Mouse (Mus musculus) embryonic facial prominence, embryonic 15.5 days (tissue): Measurements from ENCODE around the gene Dgat2. TPM values are rescaled to one million over a fixed set of nuclear protein-coding genes. Genes with fewer than 3 reads are reported as not detected.

ENCODE experiments used
- ATAC-seq: fragments of 200-750 bp; cut with Nextera tagmentation; 2 replicates; pipeline ENCODE4 v1.8.0; 2017; ENCODE audit warnings: low read depth, moderate TSS enrichment; ENCODE audit not compliant: insufficient number of reproducible peaks, low FRiP score, low TSS enrichment
- H3K27ac ChIP-seq: fragments of 300-500 bp; sonication (generic); replicated peaks from 2 replicates; pipeline ENCODE4 v1.5.1; 2015; ENCODE audit warnings: mild to moderate bottlenecking, inconsistent platforms
- H3K27me3 ChIP-seq: fragments of 300-500 bp; sonication (generic); 2 replicates; pipeline ENCODE4 v1.6.1; 2015; ENCODE audit warnings: inconsistent platforms
- H3K36me3 ChIP-seq: fragments of 300-500 bp; sonication (generic); 2 replicates; pipeline ENCODE4 v1.6.1; 2015; ENCODE audit warnings: mild to moderate bottlenecking, inconsistent platforms
- H3K4me1 ChIP-seq: fragments of 300-500 bp; sonication (generic); 2 replicates; pipeline ENCODE4 v1.6.1; 2015; ENCODE audit warnings: inconsistent platforms
- H3K4me2 ChIP-seq: fragments of 300-500 bp; sonication (generic); replicated peaks from 2 replicates; pipeline ENCODE4 v1.6.1; 2015; ENCODE audit warnings: mild to moderate bottlenecking, inconsistent platforms
- H3K4me3 ChIP-seq: fragments of 300-500 bp; sonication (generic); replicated peaks from 2 replicates; pipeline ENCODE4 v1.5.1; 2015; ENCODE audit warnings: mild to moderate bottlenecking, inconsistent platforms
- H3K9ac ChIP-seq: fragments of 300-500 bp; sonication (generic); 2 replicates; pipeline ENCODE4 v1.6.1; 2015; ENCODE audit warnings: inconsistent platforms
- H3K9me3 ChIP-seq: fragments of 300-500 bp; sonication (generic); replicated peaks from 2 replicates; pipeline ENCODE4 v1.6.1; 2016; ENCODE audit warnings: inconsistent platforms
- WGBS: fragments of 180-500 bp; shearing (Covaris S2); methylation state at CpG from one replicate; pipeline ENCODE4 v1.1.7; 2015; 5-methylcytosine and 5-hydroxymethylcytosine counted together
- polyA plus RNA-seq: library from polyadenylated mRNA; unstranded; fragments of >200 nt; fragmentation: Nextera tagmentation; extraction: Ambion mirVana; gene quantifications from 2 replicates; pipeline ENCODE4 v1.2.1, GENCODE M21; 2015

Dgat2 gene
- polyA plus RNA-seq, 1 experiment from 2014 or later = 98.5 TPM

DNA sequence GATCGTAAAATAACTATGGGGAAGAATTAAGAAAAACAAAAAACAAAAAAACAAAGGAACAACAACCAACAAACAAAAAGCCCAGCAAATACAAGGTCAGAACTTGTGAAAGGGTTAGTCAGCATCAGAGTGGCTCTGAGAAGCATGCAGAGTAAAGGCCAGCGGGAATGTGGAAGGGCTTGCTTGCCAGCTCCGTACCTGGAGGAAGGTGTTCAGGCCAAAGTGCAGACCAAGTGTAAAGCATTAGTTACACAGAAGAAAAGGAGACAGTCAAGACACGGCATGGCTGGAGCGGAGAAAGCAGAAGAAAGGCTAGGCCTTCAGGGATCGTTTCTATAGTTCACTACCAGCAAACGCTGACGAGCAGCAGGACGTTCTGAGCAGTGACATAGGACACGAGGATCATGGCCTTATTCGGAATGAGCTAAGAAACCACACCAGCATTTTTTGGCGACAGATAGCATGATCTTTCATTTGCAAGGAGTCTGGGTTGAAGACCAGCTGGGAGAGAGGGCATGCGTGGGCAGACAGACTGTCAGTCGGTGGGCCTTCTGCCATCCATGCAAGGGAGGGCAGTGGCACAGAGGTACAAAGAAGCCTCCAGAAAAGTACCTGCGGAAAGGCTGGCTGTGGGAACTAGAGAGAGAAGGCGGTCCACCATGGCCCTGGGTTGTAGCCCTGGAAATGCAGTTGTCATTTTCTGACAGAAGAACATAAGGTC is 68.4 kb downstream of the Dgat2 start:
- Histone ChIP-seq H3K36me3 (0 out of 2 replicates have a peak, but pooled peaks cover 2% of the 10 kb centered on the region), H3K4me3 (no peak overlapping the region), H3K9me3 (no peaks in the 10 kb centered on the region), H3K27me3 (no peaks in the 10 kb centered on the region), H3K4me1 (peaks cover 12% of the 10 kb centered on the region; the same call in 1 of the 2 replicates), H3K9ac (no peak overlapping the region), H3K27ac (no peak overlapping the region), H3K4me2 (no peak overlapping the region)
- no peak for ATAC-seq
- WGBS = 79% methylated on average over 16 of the region's 16 CpGs

DNA sequence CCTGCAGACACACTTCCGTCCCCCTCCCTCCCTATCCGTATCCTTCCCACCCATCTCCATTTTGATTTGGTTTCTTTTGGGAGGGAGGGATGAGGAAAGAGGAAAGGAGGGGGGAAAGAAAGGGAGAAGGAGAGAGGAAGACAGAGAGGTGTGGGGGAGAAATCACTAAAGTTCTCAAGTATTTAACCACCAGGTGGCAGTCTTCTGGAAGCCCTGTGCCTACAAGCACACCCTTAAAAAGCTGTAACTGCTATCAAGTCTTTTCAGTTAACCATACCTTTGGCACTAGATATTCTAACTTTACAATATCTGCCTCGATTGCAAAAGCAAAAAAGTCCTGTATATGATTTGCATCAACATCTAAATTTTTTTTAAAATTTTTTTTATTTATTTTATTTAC is 75.0 kb downstream of the Dgat2 start:
- H3K36me3 ChIP-seq = no peaks in the 10 kb centered on the region
- no peak overlapping the region for H3K9ac ChIP-seq
- no peak for ATAC-seq
- WGBS = 37% methylated on average over 3 of the region's 3 CpGs
- no peak overlapping the region for H3K4me3 ChIP-seq
- no peaks in the 10 kb centered on the region for H3K9me3 ChIP-seq
- H3K4me1 ChIP-seq = peaks cover 14% of the 10 kb centered on the region
- H3K27me3 ChIP-seq = no peaks in the 10 kb centered on the region
- no peak overlapping the region for H3K4me2 ChIP-seq
- H3K27ac ChIP-seq = no peak overlapping the region

GRCm38 (mm10) chr7:99106714-99107270 is 75.7 kb downstream of the Dgat2 start:
- Histone ChIP-seq H3K9me3 (no peaks in the 10 kb centered on the region), H3K27me3 (no peaks in the 10 kb centered on the region), H3K27ac (no peak overlapping the region), H3K4me3 (no peak overlapping the region), H3K36me3 (no peaks in the 10 kb centered on the region), H3K9ac (no peak overlapping the region), H3K4me2 (no peak overlapping the region), H3K4me1 (peaks cover 22% of the 10 kb centered on the region)
- 44% methylated on average over 4 of the region's 4 CpGs for WGBS
- no peak for ATAC-seq

Other genes with a start within 250 kb of the Dgat2 start
- gene Uvrag, start 41.6 kb downstream of the Dgat2 start, polyA plus RNA-seq = 17.3 and 18.9 TPM in 2 replicates
- gene Mogat2, start 55.9 kb upstream of the Dgat2 start, polyA plus RNA-seq = 2.5 TPM in 2 replicates
- 9.3 and 11.0 TPM in 2 replicates for gene Map6, start 84.7 kb upstream of the Dgat2 start, polyA plus RNA-seq
- gene Serpinh1, start 170.5 kb upstream of the Dgat2 start, polyA plus RNA-seq = 2,130 and 2,205 TPM in 2 replicates
- 15.1 and 17.5 TPM in 2 replicates for gene Gdpd5, start 198.7 kb upstream of the Dgat2 start, polyA plus RNA-seq